Mouse (Mus musculus) limb, embryonic 11.5 days (tissue): ENCODE measurements at regions not wholly inside any gene's neighbourhood (a gene's known extent, or its start where the extent isn't known, plus 50 kb on each side); places are given as distances from the start of the nearest gene placed in this dataset.
A peak's percentile ranks its signal among the peaks of the same experiment; 100 is the strongest.

Experiments used
- ATAC-seq: fragments of 200-750 bp; cut with Nextera tagmentation; 2 replicates; pipeline ENCODE4 v1.8.0; 2017; ENCODE audit warnings: low read depth; ENCODE audit not compliant: insufficient number of reproducible peaks, low FRiP score, low TSS enrichment
- DNase-seq: peaks from one replicate; pipeline ENCODE4 v3.0.0-alpha.2; 2015; ENCODE audit warnings: low spot score
- H3K27ac ChIP-seq: fragments of 300-500 bp; sonication (generic); replicated peaks from 2 replicates; pipeline ENCODE4 v1.5.1; 2014; ENCODE audit warnings: low read depth, mild to moderate bottlenecking, low read length
- H3K27me3 ChIP-seq: fragments of 300-500 bp; sonication (generic); 2 replicates; pipeline ENCODE4 v1.6.1; 2014; ENCODE audit warnings: mild to moderate bottlenecking, low read length, mixed read lengths; ENCODE audit not compliant: control insufficient read depth, insufficient read depth
- H3K36me3 ChIP-seq: fragments of 300-500 bp; sonication (generic); 2 replicates; pipeline ENCODE4 v1.6.1; 2014; ENCODE audit warnings: mild to moderate bottlenecking, low read length, moderate library complexity, mixed read lengths; ENCODE audit not compliant: control insufficient read depth, insufficient read depth
- H3K4me1 ChIP-seq: fragments of 300-500 bp; sonication (generic); 2 replicates; pipeline ENCODE4 v1.6.1; 2014; ENCODE audit warnings: low read length, mixed read lengths; ENCODE audit not compliant: control insufficient read depth, insufficient read depth
- H3K4me2 ChIP-seq: fragments of 300-500 bp; sonication (generic); 2 replicates; pipeline ENCODE4 v1.6.1; 2014; ENCODE audit warnings: low read depth, mild to moderate bottlenecking, moderate library complexity; ENCODE audit not compliant: severe bottlenecking
- H3K4me3 ChIP-seq: fragments of 300-500 bp; sonication (generic); 2 replicates; pipeline ENCODE4 v1.5.1; 2014; ENCODE audit warnings: low read depth, low read length
- H3K9ac ChIP-seq: fragments of 300-500 bp; sonication (generic); 2 replicates; pipeline ENCODE4 v1.6.1; 2014; ENCODE audit warnings: mild to moderate bottlenecking, low read length
- H3K9me3 ChIP-seq: fragments of 300-500 bp; sonication (generic); 2 replicates; pipeline ENCODE4 v1.6.1; 2016; ENCODE audit warnings: low read length; ENCODE audit not compliant: control insufficient read depth
- WGBS: fragments of 180-500 bp; shearing (Covaris S2); extraction: QIAGEN DNeasy Blood & Tissue Kit; methylation state at CpG from one replicate; pipeline ENCODE4 v1.1.7; 2014; 5-methylcytosine and 5-hydroxymethylcytosine counted together

DNA sequence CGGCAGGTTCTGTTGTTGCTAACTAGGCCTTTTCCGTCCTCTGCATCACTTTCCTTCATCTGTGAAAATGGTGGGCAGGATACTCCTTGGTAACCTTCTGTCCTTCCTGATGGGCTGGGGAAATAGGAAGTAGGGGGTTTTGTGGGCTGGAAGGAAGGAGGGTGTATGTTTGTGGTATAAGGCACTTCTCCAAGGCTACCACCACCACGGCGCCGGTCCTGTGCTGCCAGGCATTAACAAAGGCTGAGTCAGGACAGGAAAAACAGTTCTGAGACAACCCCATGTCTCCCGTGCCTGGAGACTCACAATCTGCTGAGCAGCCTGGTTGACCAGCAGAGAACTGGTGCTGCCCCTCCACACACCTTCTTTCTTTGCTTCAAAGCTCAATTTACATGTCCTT, 52.2 kb upstream of the Pja1 start:
- H3K36me3 ChIP-seq, result no peaks in the 10 kb centered on the region
- H3K27ac ChIP-seq, result no peak overlapping the region
- no peak overlapping the region for H3K4me3 ChIP-seq
- H3K9me3 ChIP-seq, result no peaks in the 10 kb centered on the region
- H3K9ac ChIP-seq, result no peak overlapping the region
- DNase-seq (no peak), ATAC-seq (no peak)
- peaks cover 2% of the 10 kb centered on the region; the same call in 1 of the 2 replicates for H3K4me1 ChIP-seq
- 41% methylated on average over 6 of the region's 6 CpGs for WGBS
- H3K4me2 ChIP-seq, result no peak overlapping the region
- H3K27me3 ChIP-seq, result peaks cover 19% of the 10 kb centered on the region; the same call in 1 of the 2 replicates

DNA sequence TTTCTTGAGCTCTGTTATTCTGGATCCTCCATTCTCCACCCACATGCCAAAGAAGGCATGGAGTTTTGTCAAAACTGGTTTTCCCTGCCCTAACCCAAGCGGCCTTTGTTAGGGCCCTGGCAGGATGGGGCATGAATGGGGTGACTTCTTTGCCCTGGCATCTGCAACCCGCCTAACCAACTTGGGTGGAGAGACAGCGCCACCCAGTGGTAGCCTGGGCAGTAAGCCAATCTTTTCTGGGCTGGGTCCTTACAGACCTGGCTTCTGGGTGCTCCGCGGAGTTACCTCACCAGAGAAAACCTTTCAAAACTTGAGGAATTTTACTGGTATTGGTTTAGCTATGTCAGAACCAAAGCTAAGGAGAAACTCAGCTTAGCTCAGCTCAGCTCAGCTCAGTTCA, 51.8 kb upstream of the Pja1 start:
- no peak overlapping the region for H3K4me3 ChIP-seq
- H3K4me1 ChIP-seq, result peaks cover 2% of the 10 kb centered on the region; the same call in 1 of the 2 replicates
- ATAC-seq (no peak; the same call in 1 of the 2 replicates), DNase-seq (peak; percentile 84)
- no peaks in the 10 kb centered on the region for H3K36me3 ChIP-seq
- H3K9me3 ChIP-seq, result no peaks in the 10 kb centered on the region
- peaks cover 22% of the 10 kb centered on the region; the same call in 1 of the 2 replicates for H3K27me3 ChIP-seq
- H3K4me2 ChIP-seq, result no peak overlapping the region
- WGBS, result 23% methylated on average over 5 of the region's 5 CpGs
- H3K27ac ChIP-seq, result no peak overlapping the region
- H3K9ac ChIP-seq, result no peak overlapping the region

DNA sequence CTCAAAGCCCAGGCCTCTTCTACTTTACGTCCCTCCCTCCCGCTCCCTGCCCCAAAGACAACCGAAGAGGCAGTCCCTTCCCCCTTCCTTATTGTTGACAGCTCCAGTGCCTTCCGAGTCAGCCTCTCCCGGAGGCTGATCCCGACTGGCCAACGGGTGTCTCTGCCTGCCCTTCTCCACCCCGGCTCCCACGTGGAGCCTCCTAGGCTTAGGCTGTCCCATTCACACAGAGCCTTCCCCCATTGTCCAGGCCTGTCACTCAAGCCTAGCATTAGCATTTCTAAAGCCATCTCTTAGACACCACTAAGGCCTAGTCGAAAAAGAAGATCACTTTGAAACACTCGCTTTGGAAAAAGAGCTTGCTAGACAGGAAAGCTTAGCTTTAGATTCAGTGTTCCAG, 51.2 kb upstream of the Pja1 start:
- Histone ChIP-seq H3K9ac (no peak overlapping the region), H3K9me3 (no peaks in the 10 kb centered on the region), H3K36me3 (no peaks in the 10 kb centered on the region), H3K4me2 (no peak overlapping the region), H3K4me1 (peaks cover 2% of the 10 kb centered on the region; the same call in 1 of the 2 replicates), H3K4me3 (no peak overlapping the region), H3K27me3 (peaks cover 22% of the 10 kb centered on the region; the same call in 1 of the 2 replicates), H3K27ac (no peak overlapping the region)
- no peak for DNase-seq
- WGBS, result 36% methylated on average over 11 of the region's 11 CpGs
- ATAC-seq, result no peak

DNA sequence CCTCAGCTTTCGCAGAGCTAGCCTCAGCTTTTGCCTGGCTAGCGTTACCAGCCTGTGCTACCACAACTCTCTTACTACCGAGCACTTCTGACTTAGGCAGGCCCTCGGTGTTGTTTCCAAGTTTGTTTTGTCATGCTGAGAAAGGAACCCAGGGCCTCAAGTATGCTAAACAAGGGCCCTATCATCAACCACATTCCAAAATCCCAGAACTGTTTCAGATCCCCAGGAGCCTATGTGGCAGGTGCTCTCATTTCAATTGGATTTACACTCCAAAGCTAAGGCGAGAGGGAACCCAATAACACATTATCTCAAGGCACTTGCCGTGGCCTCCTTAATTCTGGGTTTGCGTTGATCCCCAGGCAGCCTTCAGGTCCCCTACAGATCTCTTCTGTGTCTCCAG, 50.8 kb upstream of the Pja1 start:
- H3K4me3 ChIP-seq, result no peak overlapping the region
- 48% methylated on average over 7 of the region's 7 CpGs for WGBS
- H3K36me3 ChIP-seq, result no peaks in the 10 kb centered on the region
- no peaks in the 10 kb centered on the region for H3K9me3 ChIP-seq
- H3K27me3 ChIP-seq, result peaks cover 23% of the 10 kb centered on the region; the same call in 1 of the 2 replicates
- H3K27ac ChIP-seq, result no peak overlapping the region
- H3K9ac ChIP-seq, result no peak overlapping the region
- H3K4me2 ChIP-seq, result no peak overlapping the region
- ATAC-seq (no peak), DNase-seq (no peak)
- H3K4me1 ChIP-seq, result peaks cover 2% of the 10 kb centered on the region; the same call in 1 of the 2 replicates
